Mouse (Mus musculus) liver, postnatal 0 days (tissue): ENCODE data around the gene Cmah. TPM values are rescaled to one million over a fixed set of nuclear protein-coding genes. Genes with fewer than 3 reads are reported as not detected.
"Not testable (repeated sequence)": the region's sequence is repeated elsewhere in the genome, so short reads cannot be mapped to it uniquely, and the experiment has no call there.

ENCODE experiments used
- ATAC-seq: fragments of 200-750 bp; cut with Nextera tagmentation; 2 replicates; pipeline ENCODE4 v1.8.0; 2017; ENCODE audit warnings: mild to moderate bottlenecking, moderate library complexity
- DNase-seq: peaks from one replicate; pipeline ENCODE4 v3.0.0-alpha.2; 2016
- H3K27ac ChIP-seq: fragments of 300-500 bp; sonication (generic); 2 replicates; pipeline ENCODE4 v1.5.1; 2014; ENCODE audit warnings: antibody characterized with exemption, moderate library complexity, mild to moderate bottlenecking, low read depth
- H3K27me3 ChIP-seq: fragments of 300-500 bp; sonication (generic); 2 replicates; pipeline ENCODE4 v1.6.1; 2014; ENCODE audit warnings: low read length, control low read depth, mixed read lengths; ENCODE audit not compliant: insufficient read depth
- H3K36me3 ChIP-seq: fragments of 300-500 bp; sonication (generic); replicated peaks from 2 replicates; pipeline ENCODE4 v1.6.1; 2014; ENCODE audit warnings: mild to moderate bottlenecking, control low read depth, low read length, moderate library complexity, mixed read lengths; ENCODE audit not compliant: insufficient read depth
- H3K4me1 ChIP-seq: fragments of 300-500 bp; sonication (generic); 2 replicates; pipeline ENCODE4 v1.6.1; 2014; ENCODE audit warnings: antibody characterized with exemption, mild to moderate bottlenecking, control low read depth; ENCODE audit not compliant: insufficient read depth
- H3K4me2 ChIP-seq: fragments of 300-500 bp; sonication (generic); 2 replicates; pipeline ENCODE4 v1.6.1; 2014; ENCODE audit warnings: low read depth, mild to moderate bottlenecking, low read length, moderate library complexity, mixed read lengths
- H3K4me3 ChIP-seq: fragments of 300-500 bp; sonication (generic); 2 replicates; pipeline ENCODE4 v1.5.1; 2014; ENCODE audit warnings: low read depth, low read length
- H3K9ac ChIP-seq: fragments of 300-500 bp; sonication (generic); replicated peaks from 2 replicates; pipeline ENCODE4 v1.6.1; 2014; ENCODE audit warnings: mild to moderate bottlenecking, moderate library complexity
- H3K9me3 ChIP-seq: fragments of 300-500 bp; sonication (generic); 2 replicates; pipeline ENCODE4 v1.6.1; 2016; ENCODE audit warnings: mild to moderate bottlenecking, control low read depth, low read length, mixed read lengths
- CTCF ChIP-seq: sonication (generic); IDR thresholded peaks from 2 replicates; pipeline ENCODE4 v1.5.1; 2016; ENCODE audit warnings: antibody characterized with exemption, low read depth
- EP300 ChIP-seq: IDR thresholded peaks from 2 replicates; pipeline ENCODE4 v1.6.1; 2016; ENCODE audit warnings: antibody characterized with exemption, low read depth, mild to moderate bottlenecking
- WGBS: fragments of 180-500 bp; shearing (Covaris S2); extraction: QIAGEN DNeasy Blood & Tissue Kit; methylation state at CpG from one replicate; pipeline ENCODE4 v1.1.7; 2014; ENCODE audit not compliant: insufficient replicate concordance; 5-methylcytosine and 5-hydroxymethylcytosine counted together
- polyA plus RNA-seq: library from polyadenylated mRNA; unstranded; fragments of >200 nt; fragmentation: Nextera tagmentation; extraction: Ambion mirVana; gene quantifications from 2 replicates; pipeline ENCODE4 v1.2.1, GENCODE M21; 2015

Cmah gene
- polyA plus RNA-seq, 1 experiment from 2014 or later, result 3.7 TPM

DNA sequence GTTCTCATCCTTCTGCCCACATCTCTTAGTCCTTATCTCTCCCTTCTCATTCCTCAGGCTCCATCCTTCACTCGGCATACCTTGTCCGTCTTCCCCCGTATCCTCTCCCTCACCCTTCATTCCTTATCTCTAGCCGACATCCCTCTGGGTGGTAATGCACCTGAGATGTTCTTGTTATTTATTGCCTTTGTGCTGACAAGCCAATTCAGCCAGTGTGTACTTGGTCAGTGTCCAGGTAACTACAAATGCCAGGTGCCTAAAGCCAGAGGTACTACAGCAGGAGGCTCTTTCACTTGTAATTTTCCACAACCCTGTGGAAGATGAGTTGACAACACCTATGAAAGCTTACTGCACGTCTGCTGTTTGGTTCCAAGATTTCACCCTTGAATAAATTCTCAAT is 64.7 kb downstream of the Cmah start:
- H3K27ac ChIP-seq, result no peak overlapping the region
- WGBS, result 68% methylated on average over 5 of the region's 5 CpGs
- no peak for DNase-seq

GRCm38 (mm10) chr13:24392655-24393054 is 65.5 kb downstream of the Cmah start:
- Histone ChIP-seq H3K36me3 (no peaks in the 10 kb centered on the region), H3K4me1 (0 out of 2 replicates have a peak, but pooled peaks cover 2% of the 10 kb centered on the region), H3K4me3 (no peak overlapping the region), H3K4me2 (no peak overlapping the region), H3K27ac (no peak overlapping the region), H3K27me3 (no peaks in the 10 kb centered on the region), H3K9me3 (no peaks in the 10 kb centered on the region), H3K9ac (no peak overlapping the region)
- ATAC-seq (peak; percentile 53), DNase-seq (peak; percentile 15)
- TF ChIP-seq EP300 (no peak), CTCF (no peak)
- 29% methylated on average over 4 of the region's 4 CpGs for WGBS

More for the DNA sequence above, 64.7 kb downstream of the Cmah start:
- H3K9ac ChIP-seq, result no peak overlapping the region
- H3K27me3 ChIP-seq, result no peaks in the 10 kb centered on the region
- no peak for ATAC-seq
- H3K4me1 ChIP-seq, result 0 out of 2 replicates have a peak, but pooled peaks cover 2% of the 10 kb centered on the region
- H3K4me2 ChIP-seq, result no peak overlapping the region
- no peak overlapping the region for H3K4me3 ChIP-seq
- H3K36me3 ChIP-seq, result no peaks in the 10 kb centered on the region
- no peak for TF ChIP-seq EP300
- no peak for TF ChIP-seq CTCF
- H3K9me3 ChIP-seq, result no peaks in the 10 kb centered on the region

DNA sequence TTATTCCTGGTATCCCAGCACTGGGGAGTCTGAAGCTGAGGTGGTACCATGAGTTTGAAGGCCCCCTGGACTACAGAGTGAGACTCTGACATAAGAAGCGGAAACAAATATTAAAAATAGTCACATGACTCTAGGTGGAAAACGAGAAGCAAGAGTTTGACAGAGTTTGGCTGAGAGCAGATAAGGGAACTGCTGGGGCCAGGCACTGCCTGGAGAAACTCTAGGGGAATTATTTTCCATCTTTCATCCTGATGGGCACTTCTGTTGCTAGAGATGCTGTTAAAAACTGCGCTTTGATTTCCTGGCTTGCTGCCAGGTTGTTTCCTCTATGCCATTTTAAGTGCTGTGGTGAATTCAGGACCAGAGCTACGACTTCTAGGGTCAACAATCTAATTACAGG is 65.9 kb downstream of the Cmah start:
- TF ChIP-seq CTCF (no peak), EP300 (no peak)
- Histone ChIP-seq H3K36me3 (no peaks in the 10 kb centered on the region), H3K4me3 (no peak overlapping the region), H3K4me1 (0 out of 2 replicates have a peak, but pooled peaks cover 2% of the 10 kb centered on the region), H3K27me3 (no peaks in the 10 kb centered on the region), H3K9ac (no peak overlapping the region), H3K9me3 (no peaks in the 10 kb centered on the region), H3K27ac (peak overlapping the region; percentile 66), H3K4me2 (no peak overlapping the region)
- ATAC-seq (peak; percentile 50), DNase-seq (peak; percentile 16)
- 16% methylated on average over 4 of the region's 4 CpGs for WGBS

DNA sequence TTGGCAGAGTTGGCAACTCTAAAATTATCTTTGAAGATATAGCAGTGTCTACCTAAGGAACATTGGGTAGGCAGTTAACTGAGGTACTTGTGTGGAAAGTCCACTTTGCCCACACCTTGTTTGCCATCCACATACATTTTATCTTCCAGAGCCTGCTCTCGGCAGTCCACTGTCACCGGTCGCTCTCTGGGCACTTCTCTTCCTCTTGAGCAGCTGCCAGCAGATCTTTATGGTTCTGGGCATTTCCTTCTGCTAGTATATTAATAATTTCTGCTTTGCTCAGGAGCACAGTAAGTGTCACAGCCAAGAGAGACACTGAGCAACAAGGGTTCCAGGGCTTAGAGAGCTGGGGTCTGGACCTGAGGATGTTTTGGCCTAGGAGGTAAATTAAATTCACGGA is 68.6 kb downstream of the Cmah start:
- WGBS, result 59% methylated on average over 4 of the region's 4 CpGs
- H3K9ac ChIP-seq, result no peak overlapping the region
- H3K4me1 ChIP-seq, result 0 out of 2 replicates have a peak, but pooled peaks cover 2% of the 10 kb centered on the region
- H3K9me3 ChIP-seq, result no peaks in the 10 kb centered on the region
- ATAC-seq (no peak), DNase-seq (no peak)
- H3K36me3 ChIP-seq, result no peaks in the 10 kb centered on the region
- H3K27me3 ChIP-seq, result no peaks in the 10 kb centered on the region
- no peak overlapping the region for H3K27ac ChIP-seq
- H3K4me2 ChIP-seq, result no peak overlapping the region
- no peak overlapping the region for H3K4me3 ChIP-seq
- TF ChIP-seq EP300, result no peak
- no peak for TF ChIP-seq CTCF

GRCm38 (mm10) chr13:24397181-24397580 is 70.0 kb downstream of the Cmah start:
- 79% methylated on average over 3 of the region's 3 CpGs for WGBS
- H3K4me1 ChIP-seq, result peaks cover 5% of the 10 kb centered on the region; the same call in 1 of the 2 replicates
- no peaks in the 10 kb centered on the region for H3K36me3 ChIP-seq
- no peak for TF ChIP-seq CTCF
- no peak for TF ChIP-seq EP300
- H3K9me3 ChIP-seq, result no peaks in the 10 kb centered on the region
- no peak overlapping the region for H3K27ac ChIP-seq
- no peak overlapping the region for H3K4me2 ChIP-seq
- ATAC-seq, result no peak
- H3K9ac ChIP-seq, result no peak overlapping the region
- H3K27me3 ChIP-seq, result no peaks in the 10 kb centered on the region
- no peak overlapping the region for H3K4me3 ChIP-seq
- no peak for DNase-seq

DNA sequence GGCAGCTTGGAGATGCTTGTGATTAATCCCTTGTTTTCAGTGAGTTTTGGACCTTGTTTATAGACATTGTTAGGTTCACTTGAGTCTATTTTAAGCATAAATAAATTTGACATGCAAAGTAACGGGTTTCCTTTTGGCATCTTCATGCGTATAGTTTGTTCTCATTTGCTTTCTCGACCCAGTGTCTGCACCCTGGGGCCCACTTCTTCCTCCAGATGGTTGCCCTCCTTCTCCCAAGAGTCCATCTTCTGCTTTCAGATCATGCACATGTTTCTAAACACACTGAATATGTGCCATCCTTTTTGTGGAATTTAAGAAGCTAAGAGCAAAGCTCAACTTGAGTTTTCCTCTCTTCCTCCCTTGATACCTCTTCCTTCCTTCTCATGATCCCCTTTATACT is 71.3 kb downstream of the Cmah start:
- Histone ChIP-seq H3K27me3 (no peaks in the 10 kb centered on the region), H3K9me3 (no peaks in the 10 kb centered on the region), H3K4me3 (no peak overlapping the region), H3K27ac (peak overlapping the region; percentile 66), H3K36me3 (no peaks in the 10 kb centered on the region), H3K4me1 (peaks cover 5% of the 10 kb centered on the region; the same call in 1 of the 2 replicates), H3K9ac (no peak overlapping the region), H3K4me2 (no peak overlapping the region)
- DNase-seq (no peak), ATAC-seq (no peak)
- TF ChIP-seq CTCF, result no peak
- TF ChIP-seq EP300, result no peak
- WGBS, result 49% methylated on average over 3 of the region's 3 CpGs

DNA sequence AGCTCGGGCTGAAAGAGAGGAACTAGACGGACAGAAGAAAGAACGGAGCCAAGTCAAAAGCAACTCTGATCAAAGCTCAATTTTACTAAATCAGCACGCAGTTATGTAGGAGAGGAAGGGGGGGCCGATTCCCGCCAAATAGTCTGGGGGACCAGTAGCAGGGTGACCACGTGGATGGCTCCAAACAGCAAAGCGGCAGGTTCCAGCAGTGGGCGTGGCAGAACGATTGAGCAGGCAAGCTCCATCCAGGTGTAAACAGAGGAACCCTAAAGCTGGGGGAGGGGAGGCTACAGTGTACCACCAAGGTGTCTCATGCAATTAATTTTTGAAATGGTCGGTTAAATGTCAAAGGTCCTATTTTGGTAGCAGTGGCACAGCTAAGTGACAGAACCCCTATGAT is 74.6 kb downstream of the Cmah start:
- H3K27me3 ChIP-seq, H3K4me1 ChIP-seq, DNase-seq, ATAC-seq, H3K4me3 ChIP-seq, H3K9me3 ChIP-seq, H3K9ac ChIP-seq, H3K36me3 ChIP-seq: not testable (repeated sequence)
- H3K27ac ChIP-seq, result peak overlapping the region; percentile 39; the same call in 1 of the 2 replicates
- WGBS, result 13% methylated on average over 11 of the region's 11 CpGs
- H3K4me2 ChIP-seq, result 0 out of 2 replicates have a peak overlapping the region, but pooled peaks have one; percentile 40
